Mouse (Mus musculus) kidney, postnatal 0 days (tissue): Measurements from ENCODE around the gene Aar2. TPM values are rescaled to one million over a fixed set of nuclear protein-coding genes. Genes with fewer than 3 reads are reported as not detected.
"Not testable (repeated sequence)": the region's sequence is repeated elsewhere in the genome, so short reads cannot be mapped to it uniquely, and the experiment has no call there.

Source experiments
- ATAC-seq: fragments of 200-750 bp; cut with Nextera tagmentation; replicated peaks from 2 replicates; pipeline ENCODE4 v1.8.0; 2017; ENCODE audit warnings: low read depth, moderate number of reproducible peaks, moderate TSS enrichment, moderate library complexity; ENCODE audit not compliant: low FRiP score
- DNase-seq: peaks from one replicate; pipeline ENCODE4 v3.0.0-alpha.2; 2016; ENCODE audit warnings: low spot score
- H3K27ac ChIP-seq: fragments of 300-500 bp; sonication (generic); 2 replicates; pipeline ENCODE4 v1.5.1; 2014; ENCODE audit warnings: mild to moderate bottlenecking
- H3K27me3 ChIP-seq: fragments of 300-500 bp; sonication (generic); 2 replicates; pipeline ENCODE4 v1.6.1; 2014; ENCODE audit warnings: low read length, mixed read lengths; ENCODE audit not compliant: insufficient read depth
- H3K36me3 ChIP-seq: fragments of 300-500 bp; sonication (generic); 2 replicates; pipeline ENCODE4 v1.6.1; 2014; ENCODE audit warnings: low read length, mixed read lengths; ENCODE audit not compliant: insufficient read depth
- H3K4me1 ChIP-seq: fragments of 300-500 bp; sonication (generic); replicated peaks from 2 replicates; pipeline ENCODE4 v1.6.1; 2014; ENCODE audit warnings: antibody characterized with exemption, low read length, mixed read lengths; ENCODE audit not compliant: insufficient read depth
- H3K4me2 ChIP-seq: fragments of 300-500 bp; sonication (generic); 2 replicates; pipeline ENCODE4 v1.6.1; 2014; ENCODE audit warnings: mild to moderate bottlenecking, low read length, moderate library complexity, mixed read lengths
- H3K4me3 ChIP-seq: fragments of 300-500 bp; sonication (generic); replicated peaks from 2 replicates; pipeline ENCODE4 v1.5.1; 2014; ENCODE audit warnings: low read depth, low read length
- H3K9ac ChIP-seq: fragments of 300-500 bp; sonication (generic); 2 replicates; pipeline ENCODE4 v1.6.1; 2014; ENCODE audit warnings: low read depth, low read length
- H3K9me3 ChIP-seq: fragments of 300-500 bp; sonication (generic); replicated peaks from 2 replicates; pipeline ENCODE4 v1.6.1; 2016; ENCODE audit warnings: low read length, inconsistent platforms, mixed read lengths
- CTCF ChIP-seq: IDR thresholded peaks from 2 replicates; pipeline ENCODE4 v1.5.1; 2016; ENCODE audit warnings: antibody characterized with exemption, low read depth, mild to moderate bottlenecking, moderate library complexity
- WGBS: fragments of 180-500 bp; shearing (Covaris S2); extraction: QIAGEN DNeasy Blood & Tissue Kit; methylation state at CpG from one replicate; pipeline ENCODE4 v1.1.7; 2014; 5-methylcytosine and 5-hydroxymethylcytosine counted together
- polyA plus RNA-seq: library from polyadenylated mRNA; unstranded; fragments of >200 nt; fragmentation: Nextera tagmentation; extraction: Ambion mirVana; gene quantifications from 2 replicates; pipeline ENCODE4 v1.2.1, GENCODE M21; 2015

Aar2 gene
- polyA plus RNA-seq, 1 experiment from 2014 or later: 30.0 TPM

DNA sequence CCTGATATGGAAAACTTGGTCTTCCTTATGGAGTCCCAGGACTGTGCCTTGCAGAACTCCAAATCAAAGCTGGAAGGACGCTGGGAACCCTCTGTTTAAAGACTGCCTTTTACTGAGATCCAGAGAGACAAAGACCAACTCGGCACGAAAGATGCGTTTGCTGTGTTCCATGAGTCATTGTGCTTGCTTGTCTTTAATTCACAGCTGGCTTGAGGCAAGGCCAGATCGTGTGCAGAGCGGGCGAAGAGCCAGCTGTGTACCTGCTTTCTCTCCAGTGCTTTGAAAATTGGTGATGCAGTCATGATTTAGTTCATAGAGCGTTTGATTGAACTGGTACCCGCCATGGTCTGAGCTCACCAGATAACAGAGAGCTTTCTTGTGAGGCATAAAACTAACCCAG lies 32.3 kb upstream of the Aar2 start:
- 90% methylated on average over 9 of the region's 9 CpGs for WGBS
- DNase-seq (no peak), ATAC-seq (no peak)
- Histone ChIP-seq H3K27ac (no peak overlapping the region), H3K4me1 (no peaks in the 10 kb centered on the region), H3K9ac (no peak overlapping the region), H3K9me3 (no peaks in the 10 kb centered on the region), H3K36me3 (peaks cover 5% of the 10 kb centered on the region; the same call in 1 of the 2 replicates), H3K4me2 (no peak overlapping the region), H3K4me3 (no peak overlapping the region), H3K27me3 (no peaks in the 10 kb centered on the region)
- no peak for TF ChIP-seq CTCF

DNA sequence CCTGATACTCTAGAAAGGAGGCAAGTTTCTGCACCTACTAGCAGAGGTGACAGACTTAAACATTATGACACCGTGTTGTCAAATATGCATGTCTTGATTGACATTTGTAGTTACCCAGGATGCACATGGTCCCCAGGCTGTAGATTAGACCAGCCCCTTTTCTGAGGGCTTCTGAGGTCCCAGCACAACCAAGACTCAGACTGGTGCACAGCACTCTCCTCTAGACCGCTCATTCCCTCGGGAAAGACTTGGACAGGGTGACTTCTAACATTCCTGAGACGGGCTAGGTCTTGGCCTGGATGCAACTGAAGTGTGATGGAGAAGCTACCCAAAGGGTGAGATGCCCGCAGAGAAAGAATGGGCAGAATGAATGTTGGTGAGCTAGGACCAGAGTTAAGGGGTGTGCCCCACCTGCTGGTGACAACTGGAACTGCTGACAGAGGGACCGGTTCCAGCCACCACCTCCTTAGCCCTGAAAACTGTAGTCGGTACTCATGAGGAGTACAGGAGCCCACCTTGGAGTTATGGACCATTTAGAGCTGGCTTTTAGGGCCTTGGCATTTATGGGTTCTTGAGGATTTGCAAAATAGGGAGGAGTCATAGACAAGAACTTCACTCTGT lies 31.7 kb upstream of the Aar2 start:
- no peaks in the 10 kb centered on the region for H3K27me3 ChIP-seq

DNA sequence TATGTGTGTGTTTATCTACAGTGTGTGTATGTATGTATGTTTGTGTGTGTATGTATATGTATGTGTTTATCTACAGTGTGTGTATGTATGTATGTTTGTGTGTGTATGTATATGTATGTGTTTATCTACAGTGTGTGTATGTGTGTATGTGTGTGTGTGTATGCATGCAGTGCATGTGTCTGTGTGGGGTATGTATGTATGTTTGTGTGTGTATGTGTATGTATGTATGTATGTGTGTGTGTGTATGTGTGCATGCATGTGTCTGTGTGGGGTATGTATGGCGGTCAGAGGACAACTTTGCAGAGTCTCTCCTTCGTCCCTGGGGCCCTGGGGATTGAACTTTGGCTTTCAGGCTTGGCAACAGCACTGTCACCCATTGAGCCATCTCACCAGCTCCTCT lies 30.7 kb upstream of the Aar2 start:
- H3K9me3 ChIP-seq, H3K4me1 ChIP-seq, H3K27me3 ChIP-seq, DNase-seq, H3K9ac ChIP-seq, H3K4me2 ChIP-seq, H3K27ac ChIP-seq, H3K4me3 ChIP-seq: not testable (repeated sequence)
- H3K36me3 ChIP-seq: peaks cover 11% of the 10 kb centered on the region; the same call in 1 of the 2 replicates
- WGBS: 78% methylated on average over 2 of the region's 2 CpGs
- ATAC-seq: peak; percentile 82

More for the DNA sequence above, 31.7 kb upstream of the Aar2 start:
- H3K4me3 ChIP-seq: no peak overlapping the region
- H3K9me3 ChIP-seq: no peaks in the 10 kb centered on the region
- TF ChIP-seq CTCF: peak; percentile 94
- ATAC-seq: 0 out of 2 replicates have a peak, but pooled peaks have one; percentile 6
- 22% methylated on average over 7 of the region's 7 CpGs for WGBS
- no peak overlapping the region for H3K27ac ChIP-seq
- peak; percentile 71 for DNase-seq
- no peak overlapping the region for H3K4me2 ChIP-seq
- H3K36me3 ChIP-seq: peaks cover 5% of the 10 kb centered on the region; the same call in 1 of the 2 replicates
- no peaks in the 10 kb centered on the region for H3K4me1 ChIP-seq
- H3K9ac ChIP-seq: no peak overlapping the region

DNA sequence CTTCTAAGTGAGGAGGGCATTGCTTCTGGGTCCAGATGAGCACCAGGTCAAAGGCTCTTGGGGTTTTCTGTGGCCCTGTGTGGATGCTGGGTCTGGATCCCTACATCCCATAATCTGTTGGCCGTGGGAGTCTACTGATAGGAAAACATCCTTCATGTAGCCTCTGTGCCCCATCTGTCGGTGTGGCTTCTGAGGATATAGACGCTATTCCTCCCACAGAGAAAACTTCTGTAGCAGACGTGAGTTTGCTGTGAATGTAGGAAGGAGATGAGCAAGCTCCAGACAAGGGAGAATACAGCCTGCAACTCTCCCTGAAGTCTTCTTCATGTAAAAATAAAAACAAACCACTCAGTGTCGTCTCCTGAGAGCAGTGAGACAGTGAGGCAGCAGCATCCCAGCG lies 29.1 kb upstream of the Aar2 start:
- Histone ChIP-seq H3K27me3 (no peaks in the 10 kb centered on the region), H3K27ac (no peak overlapping the region), H3K36me3 (peaks cover 11% of the 10 kb centered on the region; the same call in 1 of the 2 replicates), H3K4me3 (no peak overlapping the region), H3K9ac (no peak overlapping the region), H3K4me1 (no peaks in the 10 kb centered on the region), H3K4me2 (no peak overlapping the region), H3K9me3 (no peaks in the 10 kb centered on the region)
- no peak for TF ChIP-seq CTCF
- WGBS: 60% methylated on average over 6 of the region's 6 CpGs
- DNase-seq: no peak
- no peak for ATAC-seq

DNA sequence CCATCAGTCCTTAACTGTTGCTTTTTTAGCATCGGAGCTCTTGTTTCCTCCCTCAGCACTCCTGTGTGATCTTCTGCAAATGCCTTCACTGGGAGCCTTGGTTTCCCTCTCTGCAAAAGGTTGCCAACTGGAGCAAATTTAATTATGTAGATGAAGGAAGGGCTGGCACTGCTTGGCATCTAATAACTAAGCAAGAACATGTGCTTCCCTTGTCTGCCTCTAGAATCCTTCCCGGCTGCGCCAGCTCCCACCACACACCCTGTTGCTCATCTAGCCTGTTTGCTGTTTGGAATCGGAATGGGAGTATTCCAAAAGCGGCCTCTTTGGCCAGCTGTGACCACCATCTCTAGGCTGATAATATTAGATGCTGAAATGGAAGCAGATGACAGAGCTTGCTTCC lies 27.8 kb upstream of the Aar2 start:
- Histone ChIP-seq H3K36me3 (peaks cover 11% of the 10 kb centered on the region; the same call in 1 of the 2 replicates), H3K4me1 (no peaks in the 10 kb centered on the region), H3K9me3 (no peaks in the 10 kb centered on the region), H3K27ac (no peak overlapping the region), H3K27me3 (no peaks in the 10 kb centered on the region), H3K9ac (no peak overlapping the region), H3K4me2 (no peak overlapping the region), H3K4me3 (no peak overlapping the region)
- no peak for TF ChIP-seq CTCF
- DNase-seq (no peak), ATAC-seq (no peak)
- WGBS: 85% methylated on average over 5 of the region's 5 CpGs

DNA sequence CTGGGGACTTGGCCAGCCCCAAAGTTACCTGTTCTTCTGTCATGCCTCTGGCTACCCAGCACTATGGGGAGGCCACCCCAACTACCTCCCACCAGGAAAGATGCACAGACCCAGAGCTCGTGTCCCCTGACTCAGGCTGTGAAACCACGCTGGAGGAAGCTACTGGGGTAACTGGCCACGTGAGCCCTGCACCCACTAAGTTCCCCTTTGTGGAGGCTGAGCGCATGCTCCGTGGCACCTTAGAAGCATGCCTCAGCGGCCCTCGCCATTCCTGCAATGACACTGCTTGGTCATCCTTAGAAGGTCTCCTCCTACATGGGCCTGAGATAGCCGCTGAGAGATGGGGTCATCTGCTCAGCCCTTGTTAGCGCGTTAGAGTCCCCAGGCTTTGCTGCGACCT lies 24.4 kb upstream of the Aar2 start:
- H3K4me2 ChIP-seq: no peak overlapping the region
- H3K4me3 ChIP-seq: no peak overlapping the region
- H3K4me1 ChIP-seq: no peaks in the 10 kb centered on the region
- no peak for TF ChIP-seq CTCF
- 85% methylated on average over 11 of the region's 11 CpGs for WGBS
- no peak overlapping the region for H3K27ac ChIP-seq
- H3K9ac ChIP-seq: no peak overlapping the region
- peaks cover 11% of the 10 kb centered on the region; the same call in 1 of the 2 replicates for H3K36me3 ChIP-seq
- ATAC-seq: no peak
- no peak for DNase-seq
- no peaks in the 10 kb centered on the region for H3K9me3 ChIP-seq
- H3K27me3 ChIP-seq: no peaks in the 10 kb centered on the region

DNA sequence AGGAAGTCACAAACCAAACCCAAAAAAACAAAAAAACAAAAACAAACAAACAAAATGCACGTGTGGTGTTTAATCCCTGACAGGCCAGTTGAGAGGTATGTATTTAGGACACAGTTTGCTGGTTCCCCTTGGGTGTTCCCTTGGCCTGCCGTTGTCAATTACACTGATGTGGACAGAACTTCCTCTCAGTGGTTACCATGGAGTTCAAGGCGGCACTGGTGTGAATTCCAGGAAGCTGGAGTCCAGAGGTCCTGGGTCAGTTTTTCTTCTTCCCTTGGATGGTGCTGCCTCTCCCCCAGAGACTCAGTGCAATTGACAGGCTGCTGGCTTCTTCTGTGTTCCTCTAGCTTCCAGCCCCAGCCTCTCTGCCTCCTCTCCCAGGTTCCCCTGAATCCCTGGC lies 23.3 kb upstream of the Aar2 start:
- Histone ChIP-seq H3K4me1 (no peaks in the 10 kb centered on the region), H3K9ac (no peak overlapping the region), H3K4me2 (no peak overlapping the region), H3K9me3 (no peaks in the 10 kb centered on the region), H3K27me3 (no peaks in the 10 kb centered on the region), H3K27ac (no peak overlapping the region), H3K4me3 (no peak overlapping the region), H3K36me3 (peaks cover 11% of the 10 kb centered on the region; the same call in 1 of the 2 replicates)
- peak; percentile 58 for DNase-seq
- ATAC-seq: no peak
- 27% methylated on average over 3 of the region's 3 CpGs for WGBS
- no peak for TF ChIP-seq CTCF
